Mouse (Mus musculus) heart, embryonic 11.5 days (tissue): ENCODE measurements at regions not wholly inside any gene's neighbourhood (a gene's known extent, or its start where the extent isn't known, plus 50 kb on each side); places are given as distances from the start of the nearest gene placed in this dataset.

Experiments
- ATAC-seq: fragments of 200-750 bp; cut with Nextera tagmentation; replicated peaks from 2 replicates; pipeline ENCODE4 v1.8.0; 2017; ENCODE audit warnings: moderate library complexity; ENCODE audit not compliant: insufficient number of reproducible peaks, low FRiP score, low TSS enrichment
- H3K27ac ChIP-seq: fragments of 300-500 bp; sonication (generic); 2 replicates; pipeline ENCODE4 v1.5.1; 2014; ENCODE audit warnings: mild to moderate bottlenecking, low read depth, low read length
- H3K27me3 ChIP-seq: fragments of 300-500 bp; sonication (generic); 2 replicates; pipeline ENCODE4 v1.6.1; 2014; ENCODE audit warnings: mild to moderate bottlenecking, low read length, mixed read lengths; ENCODE audit not compliant: control insufficient read depth, insufficient read depth
- H3K36me3 ChIP-seq: fragments of 300-500 bp; sonication (generic); 2 replicates; pipeline ENCODE4 v1.6.1; 2014; ENCODE audit warnings: mild to moderate bottlenecking, low read length, moderate library complexity, mixed read lengths; ENCODE audit not compliant: control insufficient read depth, insufficient read depth
- H3K4me1 ChIP-seq: fragments of 300-500 bp; sonication (generic); 2 replicates; pipeline ENCODE4 v1.6.1; 2014; ENCODE audit warnings: low read length; ENCODE audit not compliant: control insufficient read depth, insufficient read depth
- H3K4me2 ChIP-seq: fragments of 300-500 bp; sonication (generic); 2 replicates; pipeline ENCODE4 v1.6.1; 2014; ENCODE audit warnings: mild to moderate bottlenecking, moderate library complexity
- H3K4me3 ChIP-seq: fragments of 300-500 bp; sonication (generic); 2 replicates; pipeline ENCODE4 v1.5.1; 2014; ENCODE audit warnings: low read depth, low read length
- H3K9ac ChIP-seq: fragments of 300-500 bp; sonication (generic); 2 replicates; pipeline ENCODE4 v1.6.1; 2014; ENCODE audit warnings: mild to moderate bottlenecking, low read depth, low read length, moderate library complexity
- H3K9me3 ChIP-seq: fragments of 300-500 bp; sonication (generic); replicated peaks from 2 replicates; pipeline ENCODE4 v1.6.1; 2016; ENCODE audit warnings: low read length; ENCODE audit not compliant: control insufficient read depth
- WGBS: fragments of 180-500 bp; shearing (Covaris S2); extraction: QIAGEN DNeasy Blood & Tissue Kit; methylation state at CpG from one replicate; pipeline ENCODE4 v1.1.7; 2014; ENCODE audit not compliant: insufficient replicate concordance; 5-methylcytosine and 5-hydroxymethylcytosine counted together

DNA sequence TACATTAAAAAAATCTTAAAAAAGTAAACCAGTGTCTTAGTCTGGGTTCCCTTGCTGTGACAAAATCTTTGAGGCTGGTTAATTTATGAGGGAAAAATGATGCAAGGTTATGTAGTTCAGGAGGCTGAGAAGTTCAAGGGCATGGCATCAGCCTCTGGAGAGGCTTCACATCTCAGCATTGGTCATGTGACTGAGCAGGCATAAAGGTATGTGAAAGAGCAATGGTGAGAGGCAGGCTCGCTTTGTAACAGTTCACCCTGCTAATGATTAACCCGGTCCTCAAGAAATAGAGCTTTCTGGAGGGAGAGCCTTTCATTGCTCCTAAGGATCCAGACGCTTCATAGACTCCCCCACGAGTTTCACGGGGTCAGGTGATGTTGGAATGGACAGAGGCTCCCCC, 120.1 kb upstream of the Hs3st3a1 start:
- Histone ChIP-seq H3K4me2 (no peak overlapping the region), H3K4me3 (no peak overlapping the region), H3K4me1 (no peaks in the 10 kb centered on the region), H3K27me3 (no peaks in the 10 kb centered on the region; the same call in 1 of the 2 replicates), H3K9ac (no peak overlapping the region), H3K9me3 (no peaks in the 10 kb centered on the region), H3K36me3 (no peaks in the 10 kb centered on the region), H3K27ac (no peak overlapping the region)
- WGBS, result 66% methylated on average over 5 of the region's 5 CpGs
- no peak for ATAC-seq

DNA sequence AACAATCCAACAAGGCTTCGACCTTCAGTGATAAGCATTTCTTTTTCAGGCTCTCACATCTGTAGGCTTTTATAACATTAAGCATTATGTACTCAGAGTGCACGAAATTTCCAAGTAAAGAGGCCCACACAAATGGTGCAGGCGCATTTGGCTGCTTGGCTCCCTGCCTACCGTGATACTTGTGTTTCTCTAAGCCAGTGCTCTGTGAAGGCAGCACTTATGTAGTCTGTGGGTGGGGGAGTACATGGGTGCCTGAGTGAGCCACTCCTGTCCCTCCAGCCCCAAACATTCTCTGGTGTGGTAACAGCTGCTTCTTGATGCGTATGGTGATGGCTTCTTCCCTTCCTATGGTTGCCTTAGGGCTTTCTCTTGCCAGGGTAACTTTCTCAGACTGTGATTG, 121.9 kb upstream of the Hs3st3a1 start:
- no peaks in the 10 kb centered on the region for H3K36me3 ChIP-seq
- no peak overlapping the region for H3K27ac ChIP-seq
- WGBS, result 68% methylated on average over 5 of the region's 5 CpGs
- no peaks in the 10 kb centered on the region for H3K4me1 ChIP-seq
- no peak overlapping the region for H3K9ac ChIP-seq
- no peaks in the 10 kb centered on the region for H3K9me3 ChIP-seq
- H3K27me3 ChIP-seq, result no peaks in the 10 kb centered on the region; the same call in 1 of the 2 replicates
- no peak for ATAC-seq
- no peak overlapping the region for H3K4me3 ChIP-seq
- no peak overlapping the region for H3K4me2 ChIP-seq

DNA sequence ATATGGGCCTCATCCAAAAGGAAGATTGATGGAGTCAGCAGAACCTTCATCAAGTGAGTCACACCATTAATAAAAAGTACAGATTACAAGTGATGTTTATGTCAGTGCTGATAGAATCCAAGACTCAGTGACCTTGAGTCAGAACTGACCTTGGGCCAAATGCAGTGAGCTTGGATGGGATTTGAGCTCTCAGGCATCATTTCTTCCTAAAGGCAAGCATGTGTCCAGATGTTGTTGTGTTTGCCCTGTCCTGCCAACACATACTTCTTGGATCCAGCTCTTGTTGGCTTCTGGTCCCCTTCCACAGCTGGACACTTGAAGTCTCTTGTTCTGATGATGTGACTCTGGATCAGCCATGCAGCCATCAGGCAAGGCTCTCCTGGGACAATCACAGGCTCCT, 125.3 kb upstream of the Hs3st3a1 start:
- no peak overlapping the region for H3K27ac ChIP-seq
- H3K9me3 ChIP-seq, result no peaks in the 10 kb centered on the region
- H3K9ac ChIP-seq, result no peak overlapping the region
- H3K27me3 ChIP-seq, result no peaks in the 10 kb centered on the region
- H3K36me3 ChIP-seq, result no peaks in the 10 kb centered on the region
- no peaks in the 10 kb centered on the region for H3K4me1 ChIP-seq
- H3K4me2 ChIP-seq, result no peak overlapping the region
- no peak overlapping the region for H3K4me3 ChIP-seq
- ATAC-seq, result no peak

GRCm38 (mm10) chr11:64297825-64298224, 137.3 kb upstream of the Hs3st3a1 start:
- no peak overlapping the region for H3K9ac ChIP-seq
- H3K9me3 ChIP-seq, result no peaks in the 10 kb centered on the region
- no peaks in the 10 kb centered on the region for H3K4me1 ChIP-seq
- WGBS, result 18% methylated on average over 5 of the region's 5 CpGs
- ATAC-seq, result no peak
- no peaks in the 10 kb centered on the region for H3K36me3 ChIP-seq
- H3K27me3 ChIP-seq, result no peaks in the 10 kb centered on the region; the same call in none of the 2 replicates
- no peak overlapping the region for H3K4me2 ChIP-seq
- H3K27ac ChIP-seq, result no peak overlapping the region
- no peak overlapping the region for H3K4me3 ChIP-seq

- H3K36me3 ChIP-seq, result no peaks in the 10 kb centered on the region
- 81% methylated on average over 3 of the region's 3 CpGs for WGBS
- no peaks in the 10 kb centered on the region for H3K9me3 ChIP-seq
- H3K27ac ChIP-seq, result no peak overlapping the region
- H3K4me3 ChIP-seq, result no peak overlapping the region
- no peak overlapping the region for H3K4me2 ChIP-seq
- H3K9ac ChIP-seq, result no peak overlapping the region
- H3K4me1 ChIP-seq, result no peaks in the 10 kb centered on the region
- no peak for ATAC-seq
- no peaks in the 10 kb centered on the region for H3K27me3 ChIP-seq
These were observed 146.9 kb upstream of the Hs3st3a1 start for GRCm38 (mm10) chr11:64288236-64288635.

- Histone ChIP-seq H3K27ac (no peak overlapping the region), H3K4me2 (no peak overlapping the region), H3K9me3 (no peaks in the 10 kb centered on the region), H3K4me1 (no peaks in the 10 kb centered on the region), H3K27me3 (no peaks in the 10 kb centered on the region), H3K9ac (no peak overlapping the region), H3K36me3 (no peaks in the 10 kb centered on the region), H3K4me3 (no peak overlapping the region)
- ATAC-seq, result no peak
These were observed 147.6 kb upstream of the Hs3st3a1 start for GRCm38 (mm10) chr11:64287499-64287898.

- Histone ChIP-seq H3K27me3 (no peaks in the 10 kb centered on the region), H3K36me3 (no peaks in the 10 kb centered on the region), H3K4me1 (no peaks in the 10 kb centered on the region; the same call in 1 of the 2 replicates), H3K9ac (no peak overlapping the region), H3K27ac (no peak overlapping the region), H3K9me3 (no peaks in the 10 kb centered on the region), H3K4me2 (no peak overlapping the region), H3K4me3 (no peak overlapping the region)
- 73% methylated on average over 4 of the region's 4 CpGs for WGBS
- no peak for ATAC-seq
These were observed 153.4 kb upstream of the Hs3st3a1 start for GRCm38 (mm10) chr11:64281781-64282180.

DNA sequence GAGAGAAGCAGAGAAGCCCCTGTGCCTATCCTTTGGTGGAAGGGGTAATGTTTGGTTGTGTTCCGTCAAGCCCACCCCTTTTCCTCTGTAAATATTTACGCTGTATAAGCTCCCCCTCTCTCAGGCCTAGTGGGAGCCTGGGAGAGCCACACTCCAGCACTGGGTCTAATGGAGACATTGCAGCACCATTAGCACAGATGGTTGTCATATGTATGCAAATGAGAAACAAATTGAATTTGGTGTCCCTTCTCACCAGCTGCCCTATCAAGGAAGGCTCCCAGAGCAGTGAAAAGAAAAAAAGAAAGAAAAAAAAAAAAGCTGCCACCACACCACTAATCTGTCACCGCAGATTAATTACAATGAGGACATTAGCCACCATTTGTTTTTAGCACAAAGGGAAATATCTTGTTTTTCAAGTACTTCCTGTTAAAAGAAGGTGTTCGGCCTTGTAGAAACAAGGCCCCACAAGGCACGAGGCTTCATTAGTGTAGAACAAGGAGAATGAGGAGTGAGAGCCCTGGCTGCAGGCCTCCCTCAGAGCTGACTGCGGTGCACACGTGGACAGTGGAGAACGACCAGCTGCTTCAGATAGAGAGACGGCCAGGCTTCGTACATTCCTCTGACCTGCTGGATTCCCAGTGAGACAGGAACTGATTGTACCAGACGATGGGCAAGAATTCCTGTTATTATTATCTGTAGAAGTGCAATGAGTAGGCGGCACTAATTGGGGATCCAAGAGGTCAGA, 156.7 kb upstream of the Hs3st3a1 start:
- Histone ChIP-seq H3K9me3 (no peaks in the 10 kb centered on the region), H3K36me3 (no peaks in the 10 kb centered on the region), H3K4me1 (no peaks in the 10 kb centered on the region; the same call in 1 of the 2 replicates), H3K27ac (no peak overlapping the region), H3K27me3 (no peaks in the 10 kb centered on the region), H3K9ac (no peak overlapping the region), H3K4me3 (no peak overlapping the region), H3K4me2 (no peak overlapping the region)
- WGBS, result 28% methylated on average over 12 of the region's 12 CpGs
- ATAC-seq, result no peak

DNA sequence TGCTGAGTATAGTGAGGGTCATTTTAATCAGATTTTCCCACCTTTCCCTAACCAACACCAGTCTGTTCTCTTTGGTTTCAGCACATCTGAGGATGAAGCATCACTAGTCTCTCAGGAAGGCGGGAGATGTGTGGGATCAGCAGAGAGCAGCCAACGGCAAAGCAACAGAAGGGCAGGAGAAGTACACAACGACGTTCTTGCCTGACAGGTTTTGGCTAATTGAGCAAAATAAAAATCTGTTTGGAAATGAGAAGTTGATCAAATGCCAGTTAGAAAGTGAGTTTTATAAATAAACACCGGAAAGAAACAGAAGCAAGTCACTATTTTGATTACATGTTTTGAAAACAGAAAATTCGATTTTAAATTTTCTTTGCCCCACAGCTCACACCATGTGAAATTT, 161.4 kb upstream of the Hs3st3a1 start:
- H3K4me3 ChIP-seq, result no peak overlapping the region
- H3K4me1 ChIP-seq, result no peaks in the 10 kb centered on the region; the same call in 1 of the 2 replicates
- ATAC-seq, result no peak
- no peak overlapping the region for H3K4me2 ChIP-seq
- no peak overlapping the region for H3K27ac ChIP-seq
- no peak overlapping the region for H3K9ac ChIP-seq
- WGBS, result 73% methylated on average over 6 of the region's 6 CpGs
- H3K36me3 ChIP-seq, result no peaks in the 10 kb centered on the region
- no peaks in the 10 kb centered on the region for H3K9me3 ChIP-seq
- no peaks in the 10 kb centered on the region for H3K27me3 ChIP-seq
